Mouse (Mus musculus) MEL (cell line): ENCODE results near the gene Myg1. TPM values are rescaled to one million over a fixed set of nuclear protein-coding genes. Genes with fewer than 3 reads are reported as not detected.
A peak's percentile ranks its signal among the peaks of the same experiment; 100 is the strongest.

ENCODE experiments used
- DNase-seq: peaks from one replicate; pipeline ENCODE4 v3.0.0; 2011; ENCODE audit warnings: low read depth, low spot score
- H3K27ac ChIP-seq: 2 replicates; pipeline ENCODE4 v1.5.1; 2012; ENCODE audit warnings: low read depth, mild to moderate bottlenecking, control low read depth, low read length, moderate library complexity; ENCODE audit not compliant: control insufficient read depth
- H3K27me3 ChIP-seq, 2 experiments: fragments of 150-350 bp in 1 of 2; sonication (generic) in 1 of 2; 2 replicates each; pipeline ENCODE4 v1.6.1; 2012; ENCODE audit warnings: low read length in 2 of 2, mild to moderate bottlenecking in 2 of 2, improper control_type of control experiment in 1 of 2, moderate library complexity in 1 of 2; ENCODE audit not compliant: insufficient read depth in 2 of 2, control insufficient read depth in 1 of 2
- H3K36me3 ChIP-seq, 2 experiments: 2 replicates each; pipeline ENCODE4 v1.6.1; 2012 to 2014; ENCODE audit warnings: low read length in 2 of 2, improper control_type of control experiment in 1 of 2, inconsistent platforms in 1 of 2, mild to moderate bottlenecking in 1 of 2; ENCODE audit not compliant: insufficient read depth in 2 of 2, control insufficient read depth in 1 of 2
- H3K4me1 ChIP-seq, 2 experiments: fragments of 150-350 bp in 1 of 2; sonication (generic) in 1 of 2; 2 replicates each; pipeline ENCODE4 v1.6.1; 2012; ENCODE audit warnings: low read length in 2 of 2, improper control_type of control experiment in 1 of 2, mild to moderate bottlenecking in 1 of 2; ENCODE audit not compliant: insufficient read depth in 2 of 2, control insufficient read depth in 1 of 2
- H3K4me3 ChIP-seq, 2 experiments: fragments of 150-350 bp in 1 of 2; sonication (generic) in 1 of 2; 2 replicates each; pipeline ENCODE4 v1.5.1; 2012; ENCODE audit warnings: low read depth in 2 of 2, low read length in 2 of 2, mild to moderate bottlenecking in 2 of 2, moderate library complexity in 2 of 2, control low read depth in 1 of 2, improper control_type of control experiment in 1 of 2; ENCODE audit not compliant: control insufficient read depth in 1 of 2, insufficient read depth in 1 of 2
- H3K79me2 ChIP-seq: 2 replicates; pipeline ENCODE4 v1.6.1; 2012; ENCODE audit warnings: mild to moderate bottlenecking, low read length, moderate library complexity; ENCODE audit not compliant: control insufficient read depth, poor library complexity, insufficient read depth
- H3K9ac ChIP-seq: 2 replicates; pipeline ENCODE4 v1.6.1; 2012; ENCODE audit warnings: low read depth, mild to moderate bottlenecking, control low read depth, low read length, moderate library complexity; ENCODE audit not compliant: control insufficient read depth, poor library complexity, severe bottlenecking
- H3K9me3 ChIP-seq: fragments of 150-350 bp; sonication (generic); replicated peaks from 2 replicates; pipeline ENCODE4 v1.6.1; 2012; ENCODE audit warnings: mild to moderate bottlenecking, low read length, improper control_type of control experiment, moderate library complexity; ENCODE audit not compliant: insufficient read depth
- CHD1 ChIP-seq: IDR thresholded peaks from 2 replicates; pipeline ENCODE4 v1.6.1; 2012; ENCODE audit warnings: low read depth, mild to moderate bottlenecking, inconsistent platforms, low read length, improper control_type of control experiment
- CTCF ChIP-seq, 3 experiments: IDR thresholded peaks in 2 of 3; conservative IDR thresholded peaks in 1 of 3; 2 replicates each; pipeline ENCODE4 v1.5.1; 2011 to 2012; ENCODE audit warnings: low read length in 3 of 3, low read depth in 2 of 3, mild to moderate bottlenecking in 2 of 3, improper control_type of control experiment in 1 of 3, inconsistent platforms in 1 of 3, mixed read lengths in 1 of 3, moderate library complexity in 1 of 3; ENCODE audit not compliant: control insufficient read depth in 1 of 3, insufficient read depth in 1 of 3, poor library complexity in 1 of 3, severe bottlenecking in 1 of 3
- ELF1 ChIP-seq: IDR thresholded peaks from 2 replicates; pipeline ENCODE4 v1.6.1; 2014; ENCODE audit warnings: low read depth, mild to moderate bottlenecking, inconsistent platforms, low read length, improper control_type of control experiment, moderate library complexity
- EP300 ChIP-seq, 2 experiments: IDR thresholded peaks; 2 replicates each; pipeline ENCODE4 v1.6.1; 2011; ENCODE audit warnings: improper control_type of control experiment in 2 of 2, low read length in 2 of 2, low read depth in 1 of 2, mild to moderate bottlenecking in 1 of 2
- ETS1 ChIP-seq: IDR thresholded peaks from 2 replicates; pipeline ENCODE4 v1.6.1; 2012; ENCODE audit warnings: low read depth, mild to moderate bottlenecking, inconsistent platforms, low read length, improper control_type of control experiment, moderate library complexity
- GATA1 ChIP-seq: IDR thresholded peaks from 2 replicates; pipeline ENCODE4 v1.6.1; 2011; ENCODE audit warnings: low read depth, low read length, improper control_type of control experiment
- HCFC1 ChIP-seq: IDR thresholded peaks from 2 replicates; pipeline ENCODE4 v1.6.1; 2012; ENCODE audit warnings: low read depth, mild to moderate bottlenecking, inconsistent platforms, low read length, improper control_type of control experiment, moderate library complexity
- JUND ChIP-seq: IDR thresholded peaks from 2 replicates; pipeline ENCODE4 v1.6.1; 2011; ENCODE audit warnings: low read depth, mild to moderate bottlenecking, improper control_type of control experiment, low read length
- KAT2A ChIP-seq: conservative IDR thresholded peaks from 2 replicates; pipeline ENCODE4 v1.6.1; 2012; ENCODE audit warnings: low read depth, low read length, improper control_type of control experiment, inconsistent platforms
- MAFK ChIP-seq: IDR thresholded peaks from 2 replicates; pipeline ENCODE4 v1.6.1; 2011; ENCODE audit warnings: low read depth, mild to moderate bottlenecking, low read length, improper control_type of control experiment, borderline replicate concordance
- MAX ChIP-seq: IDR thresholded peaks from 2 replicates; pipeline ENCODE4 v1.6.1; 2011; ENCODE audit warnings: low read length, improper control_type of control experiment
- MEF2A ChIP-seq: IDR thresholded peaks from 2 replicates; pipeline ENCODE4 v1.6.1; 2014; ENCODE audit warnings: low read depth, mild to moderate bottlenecking, inconsistent platforms, low read length, improper control_type of control experiment; ENCODE audit not compliant: poor library complexity, insufficient replicate concordance, severe bottlenecking; ENCODE audit errors: extremely low read depth
- MYB ChIP-seq: IDR thresholded peaks from 2 replicates; pipeline ENCODE4 v1.6.1; 2011; ENCODE audit warnings: mild to moderate bottlenecking, low read depth, low read length, improper control_type of control experiment
- NRF1 ChIP-seq: IDR thresholded peaks from 2 replicates; pipeline ENCODE4 v1.6.1; 2014; ENCODE audit warnings: low read depth, mild to moderate bottlenecking, inconsistent platforms, low read length, improper control_type of control experiment, moderate library complexity; ENCODE audit not compliant: poor library complexity, insufficient read depth, severe bottlenecking
- POLR2A ChIP-seq, 2 experiments: IDR thresholded peaks; 2 replicates each; pipeline ENCODE4 v1.6.1; 2011 to 2012; ENCODE audit warnings: low read length in 2 of 2, mild to moderate bottlenecking in 2 of 2, control low read depth in 1 of 2, improper control_type of control experiment in 1 of 2, low read depth in 1 of 2, moderate library complexity in 1 of 2; ENCODE audit not compliant: control insufficient read depth in 1 of 2, insufficient read depth in 1 of 2, poor library complexity in 1 of 2
- SMC3 ChIP-seq: IDR thresholded peaks from 2 replicates; pipeline ENCODE4 v1.6.1; 2011; ENCODE audit warnings: low read depth, low read length, improper control_type of control experiment
- UBTF ChIP-seq: IDR thresholded peaks from 2 replicates; pipeline ENCODE4 v1.6.1; 2012; ENCODE audit warnings: low read depth, mild to moderate bottlenecking, inconsistent platforms, low read length, improper control_type of control experiment, moderate library complexity, borderline replicate concordance; ENCODE audit not compliant: insufficient read depth
- USF1 ChIP-seq: IDR thresholded peaks from 2 replicates; pipeline ENCODE4 v1.6.1; 2014; ENCODE audit warnings: low read depth, mild to moderate bottlenecking, inconsistent platforms, low read length, improper control_type of control experiment, moderate library complexity
- USF2 ChIP-seq, 2 experiments: IDR thresholded peaks; 2 replicates each; pipeline ENCODE4 v1.6.1; 2011 to 2012; ENCODE audit warnings: improper control_type of control experiment in 2 of 2, low read length in 2 of 2, borderline replicate concordance in 1 of 2, inconsistent platforms in 1 of 2, low read depth in 1 of 2, mild to moderate bottlenecking in 1 of 2; ENCODE audit not compliant: insufficient read depth in 1 of 2
- ZC3H11A ChIP-seq: IDR thresholded peaks from 2 replicates; pipeline ENCODE4 v1.6.1; 2012; ENCODE audit warnings: low read depth, mild to moderate bottlenecking, inconsistent platforms, low read length, improper control_type of control experiment
- ZKSCAN1 ChIP-seq: IDR thresholded peaks from 2 replicates; pipeline ENCODE4 v1.6.1; 2012; ENCODE audit warnings: low read depth, mild to moderate bottlenecking, inconsistent platforms, low read length, improper control_type of control experiment, moderate library complexity
- ZMIZ1 ChIP-seq: IDR thresholded peaks from 2 replicates; pipeline ENCODE4 v1.6.1; 2012; ENCODE audit warnings: low read depth, mild to moderate bottlenecking, inconsistent platforms, low read length, improper control_type of control experiment, moderate library complexity
- polyA plus RNA-seq, 2 experiments: library from polyadenylated mRNA; stranded (reverse) in 1 of 2; unstranded in 1 of 2; fragments of >175 nt in 1 of 2; fragments of >200 nt in 1 of 2; gene quantifications; 2 replicates each; pipeline versions ENCODE4 v1.2.1 to v1.2.4; 2012; ENCODE audit warnings: low replicate concordance in 2 of 2, low read depth in 1 of 2; ENCODE audit not compliant: insufficient read length in 2 of 2, insufficient read depth in 1 of 2, missing spikeins in 1 of 2
- total RNA-seq: library from RNA; depleted of rRNA; stranded (reverse); fragments of 300-350 nt; gene quantifications from 2 replicates; pipeline ENCODE4 v1.2.3, GENCODE M21; 2012

Gene Myg1
- total and polyA plus RNA-seq, 3 experiments, result 135 to 292 (median 140) TPM

DNA sequence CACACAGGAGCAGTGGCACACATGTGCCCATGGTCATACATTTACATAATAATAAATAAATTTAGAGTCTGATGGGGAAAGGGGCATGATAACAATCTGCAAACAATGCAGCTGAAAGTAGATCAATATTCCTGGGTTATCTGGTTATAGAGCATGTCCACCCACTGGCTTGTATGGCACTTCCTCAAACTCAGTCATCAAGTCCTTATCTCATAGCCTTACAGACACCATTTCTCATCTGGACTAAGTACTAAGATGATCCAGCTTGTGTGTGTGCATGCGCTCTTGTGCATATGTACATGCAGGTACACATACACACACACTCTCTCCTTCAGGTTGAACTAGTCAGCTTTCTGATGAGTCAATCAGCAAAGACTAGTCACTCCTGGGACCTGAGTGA lies 33.2 kb downstream of the Myg1 start:
- H3K79me2 ChIP-seq, result no peaks in the 10 kb centered on the region
- TF ChIP-seq EP300 (IDR thresholded peaks at IDR 0.05; ENCODE audit: low read depth in 1 of 2, low read length in 2 of 2) (peak; percentile 38 to 78; a peak in 3 of 4 replicates), NRF1 (no peak), HCFC1 (no peak), SMC3 (no peak), ETS1 (no peak), UBTF (no peak), ZC3H11A (no peak), GATA1 (peak; percentile 88), ELF1 (peak; percentile 49; the same call in 1 of the 2 replicates), JUND (no peak), CHD1 (no peak), MAX (no peak)
- peak; percentile 57 for DNase-seq
- peaks cover 0 to 5% of the 10 kb centered on the region in 2 experiments; a peak in 2 of 4 replicates for H3K36me3 ChIP-seq
- peaks cover 4 to 10% of the 10 kb centered on the region in 2 experiments; a peak in 3 of 4 replicates for H3K27me3 ChIP-seq
- H3K9me3 ChIP-seq, result no peaks in the 10 kb centered on the region
- peaks cover 0 to 11% of the 10 kb centered on the region in 2 experiments; a peak in 2 of 4 replicates for H3K4me1 ChIP-seq
- no peak overlapping the region for H3K4me3 ChIP-seq
- H3K27ac ChIP-seq, result no peak overlapping the region
- H3K9ac ChIP-seq, result no peak overlapping the region

GRCm38 (mm10) chr15:102366238-102366637 lies 34.7 kb downstream of the Myg1 start:
- no peak for TF ChIP-seq SMC3
- TF ChIP-seq GATA1, result no peak
- TF ChIP-seq ZKSCAN1, result no peak
- TF ChIP-seq ETS1, result no peak
- no peak overlapping the region for H3K27ac ChIP-seq
- no peaks in the 10 kb centered on the region for H3K9me3 ChIP-seq
- peaks cover 0 to 11% of the 10 kb centered on the region in 2 experiments; a peak in 2 of 4 replicates for H3K4me1 ChIP-seq
- peaks cover 4 to 15% of the 10 kb centered on the region in 2 experiments; a peak in 3 of 4 replicates for H3K27me3 ChIP-seq
- H3K36me3 ChIP-seq, result peaks cover 0 to 5% of the 10 kb centered on the region in 2 experiments; a peak in 2 of 4 replicates
- no peak overlapping the region for H3K9ac ChIP-seq
- no peak overlapping the region for H3K4me3 ChIP-seq
- no peak for DNase-seq
- no peaks in the 10 kb centered on the region for H3K79me2 ChIP-seq

DNA sequence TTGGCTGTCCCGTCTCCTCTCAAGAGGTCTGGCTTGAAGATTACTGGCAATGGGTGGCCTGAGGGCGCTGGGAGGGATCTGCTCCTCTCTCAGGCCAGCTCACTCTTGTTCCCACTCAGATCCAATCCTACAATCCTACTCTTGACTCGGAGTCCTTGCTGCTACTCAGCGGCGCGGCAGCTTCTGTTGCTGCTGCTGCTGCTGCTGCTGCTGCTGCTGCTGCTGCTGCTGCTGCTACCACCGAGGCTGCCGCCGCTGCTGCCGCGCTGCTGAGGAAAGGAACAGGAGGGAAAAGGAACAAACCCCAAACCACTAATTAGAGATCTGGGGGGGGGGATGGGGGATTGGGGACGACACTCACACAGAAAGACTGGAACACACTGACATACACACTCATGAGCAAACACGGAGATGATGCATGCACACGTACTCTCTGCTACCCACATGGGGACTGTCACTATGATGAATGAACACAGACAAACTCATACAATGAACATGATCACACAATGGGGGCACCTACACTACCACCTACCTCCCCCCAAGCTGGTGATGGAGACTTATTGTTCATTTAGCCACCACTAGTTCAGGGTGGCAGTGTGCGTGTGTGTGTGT lies 35.3 kb downstream of the Myg1 start, which contains the start of gene Sp7:
Gene Sp7, minus strand, starts transcription at position 450 of the 612 bp plus-strand sequence.
- no peak within 1 kb of the TSS for H3K9ac ChIP-seq
- no peaks in the 10 kb centered on the region for H3K79me2 ChIP-seq
- H3K36me3 ChIP-seq, result peaks cover 0 to 5% of the 10 kb centered on the region in 2 experiments; a peak in 2 of 4 replicates
- peaks cover 0 to 11% of the 10 kb centered on the region in 2 experiments; a peak in 2 of 4 replicates for H3K4me1 ChIP-seq
- TF ChIP-seq USF2 (IDR thresholded peaks at IDR 0.05; ENCODE audit: borderline replicate concordance in 1 of 2, insufficient read depth in 1 of 2, low read depth in 1 of 2, low read length in 2 of 2), result no peak
- no peak for TF ChIP-seq ZKSCAN1
- no peak for TF ChIP-seq HCFC1
- no peak for TF ChIP-seq MAFK
- TF ChIP-seq SMC3, result no peak
- no peak for TF ChIP-seq MYB
- no peak for TF ChIP-seq ZMIZ1
- no peak for TF ChIP-seq MEF2A
- no peak for TF ChIP-seq CTCF (IDR thresholded peaks at IDR 0.05 in 2 of 3, conservative IDR thresholded peaks at IDR 0.05 in 1 of 3; ENCODE audit: control insufficient read depth in 1 of 3, insufficient read depth in 1 of 3, low read depth in 2 of 3, low read length in 3 of 3, poor library complexity in 1 of 3, severe bottlenecking in 1 of 3)
- no peak for TF ChIP-seq USF1
- no peak for TF ChIP-seq EP300 (IDR thresholded peaks at IDR 0.05; ENCODE audit: low read depth in 1 of 2, low read length in 2 of 2)
- no peak for TF ChIP-seq POLR2A (IDR thresholded peaks at IDR 0.05; ENCODE audit: control insufficient read depth in 1 of 2, insufficient read depth in 1 of 2, low read depth in 1 of 2, low read length in 2 of 2, poor library complexity in 1 of 2)
- TF ChIP-seq MAX, result no peak
- no peak for TF ChIP-seq KAT2A
- no peak within 1 kb of the TSS for H3K27ac ChIP-seq
- DNase-seq, result no peak
- H3K27me3 ChIP-seq, result peaks cover 4 to 16% of the 10 kb centered on the region in 2 experiments; a peak in 3 of 4 replicates
- H3K9me3 ChIP-seq, result no peaks in the 10 kb centered on the region
- H3K4me3 ChIP-seq, result no peak within 1 kb of the TSS
